Mouse (Mus musculus) liver, postnatal 0 days (tissue): ENCODE data around the gene Herc4. TPM values are rescaled to one million over a fixed set of nuclear protein-coding genes. Genes with fewer than 3 reads are reported as not detected.

Source experiments
- ATAC-seq: fragments of 200-750 bp; cut with Nextera tagmentation; 2 replicates; pipeline ENCODE4 v1.8.0; 2017; ENCODE audit warnings: mild to moderate bottlenecking, moderate library complexity
- DNase-seq: peaks from one replicate; pipeline ENCODE4 v3.0.0-alpha.2; 2016
- H3K27ac ChIP-seq: fragments of 300-500 bp; sonication (generic); 2 replicates; pipeline ENCODE4 v1.5.1; 2014; ENCODE audit warnings: antibody characterized with exemption, moderate library complexity, mild to moderate bottlenecking, low read depth
- H3K27me3 ChIP-seq: fragments of 300-500 bp; sonication (generic); 2 replicates; pipeline ENCODE4 v1.6.1; 2014; ENCODE audit warnings: low read length, control low read depth, mixed read lengths; ENCODE audit not compliant: insufficient read depth
- H3K36me3 ChIP-seq: fragments of 300-500 bp; sonication (generic); replicated peaks from 2 replicates; pipeline ENCODE4 v1.6.1; 2014; ENCODE audit warnings: mild to moderate bottlenecking, control low read depth, low read length, moderate library complexity, mixed read lengths; ENCODE audit not compliant: insufficient read depth
- H3K4me1 ChIP-seq: fragments of 300-500 bp; sonication (generic); 2 replicates; pipeline ENCODE4 v1.6.1; 2014; ENCODE audit warnings: antibody characterized with exemption, mild to moderate bottlenecking, control low read depth; ENCODE audit not compliant: insufficient read depth
- H3K4me2 ChIP-seq: fragments of 300-500 bp; sonication (generic); 2 replicates; pipeline ENCODE4 v1.6.1; 2014; ENCODE audit warnings: low read depth, mild to moderate bottlenecking, low read length, moderate library complexity, mixed read lengths
- H3K4me3 ChIP-seq: fragments of 300-500 bp; sonication (generic); 2 replicates; pipeline ENCODE4 v1.5.1; 2014; ENCODE audit warnings: low read depth, low read length
- H3K9ac ChIP-seq: fragments of 300-500 bp; sonication (generic); replicated peaks from 2 replicates; pipeline ENCODE4 v1.6.1; 2014; ENCODE audit warnings: mild to moderate bottlenecking, moderate library complexity
- H3K9me3 ChIP-seq: fragments of 300-500 bp; sonication (generic); 2 replicates; pipeline ENCODE4 v1.6.1; 2016; ENCODE audit warnings: mild to moderate bottlenecking, control low read depth, low read length, mixed read lengths
- CTCF ChIP-seq: sonication (generic); IDR thresholded peaks from 2 replicates; pipeline ENCODE4 v1.5.1; 2016; ENCODE audit warnings: antibody characterized with exemption, low read depth
- EP300 ChIP-seq: IDR thresholded peaks from 2 replicates; pipeline ENCODE4 v1.6.1; 2016; ENCODE audit warnings: antibody characterized with exemption, low read depth, mild to moderate bottlenecking
- WGBS: fragments of 180-500 bp; shearing (Covaris S2); extraction: QIAGEN DNeasy Blood & Tissue Kit; methylation state at CpG from one replicate; pipeline ENCODE4 v1.1.7; 2014; ENCODE audit not compliant: insufficient replicate concordance; 5-methylcytosine and 5-hydroxymethylcytosine counted together
- polyA plus RNA-seq: library from polyadenylated mRNA; unstranded; fragments of >200 nt; fragmentation: Nextera tagmentation; extraction: Ambion mirVana; gene quantifications from 2 replicates; pipeline ENCODE4 v1.2.1, GENCODE M21; 2015

Herc4 gene
- polyA plus RNA-seq, 1 experiment from 2014 or later = 22.9 TPM

- 71% methylated on average over 12 of the region's 12 CpGs for WGBS
- no peak overlapping the region for H3K4me3 ChIP-seq
- H3K4me2 ChIP-seq = no peak overlapping the region
- DNase-seq (no peak), ATAC-seq (no peak)
- no peaks in the 10 kb centered on the region for H3K4me1 ChIP-seq
- H3K27ac ChIP-seq = no peak overlapping the region
- H3K36me3 ChIP-seq = no peaks in the 10 kb centered on the region
- H3K27me3 ChIP-seq = no peaks in the 10 kb centered on the region
- H3K9me3 ChIP-seq = no peaks in the 10 kb centered on the region
- H3K9ac ChIP-seq = no peak overlapping the region
- TF ChIP-seq EP300 (no peak), CTCF (no peak)
These were observed 19.3 kb upstream of the Herc4 start for GRCm38 (mm10) chr10:63224341-63224740.

GRCm38 (mm10) chr10:63230266-63230665, 13.3 kb upstream of the Herc4 start:
- Histone ChIP-seq H3K4me2 (no peak overlapping the region), H3K4me3 (no peak overlapping the region), H3K9ac (no peak overlapping the region), H3K9me3 (no peaks in the 10 kb centered on the region; the same call in 1 of the 2 replicates), H3K36me3 (no peaks in the 10 kb centered on the region), H3K4me1 (no peaks in the 10 kb centered on the region), H3K27me3 (no peaks in the 10 kb centered on the region), H3K27ac (no peak overlapping the region)
- no peak for DNase-seq
- TF ChIP-seq EP300 = no peak
- TF ChIP-seq CTCF = no peak
- WGBS = 77% methylated on average over 7 of the region's 7 CpGs
- no peak for ATAC-seq

GRCm38 (mm10) chr10:63230854-63231253, 12.8 kb upstream of the Herc4 start:
- DNase-seq (no peak), ATAC-seq (no peak)
- Histone ChIP-seq H3K4me3 (no peak overlapping the region), H3K27me3 (no peaks in the 10 kb centered on the region), H3K4me2 (no peak overlapping the region), H3K4me1 (no peaks in the 10 kb centered on the region), H3K36me3 (no peaks in the 10 kb centered on the region), H3K9ac (no peak overlapping the region), H3K27ac (no peak overlapping the region), H3K9me3 (no peaks in the 10 kb centered on the region; the same call in 1 of the 2 replicates)
- 44% methylated on average over 4 of the region's 5 CpGs for WGBS
- TF ChIP-seq EP300 (no peak), CTCF (no peak)

- DNase-seq (no peak), ATAC-seq (no peak)
- Histone ChIP-seq H3K4me2 (no peak overlapping the region), H3K9ac (no peak overlapping the region), H3K9me3 (no peaks in the 10 kb centered on the region; the same call in 1 of the 2 replicates), H3K36me3 (no peaks in the 10 kb centered on the region), H3K27me3 (no peaks in the 10 kb centered on the region), H3K27ac (no peak overlapping the region), H3K4me1 (no peaks in the 10 kb centered on the region), H3K4me3 (no peak overlapping the region)
- WGBS = 41% methylated on average over 5 of the region's 5 CpGs
- TF ChIP-seq EP300 = no peak
- TF ChIP-seq CTCF = no peak
These were observed 12.0 kb upstream of the Herc4 start for GRCm38 (mm10) chr10:63231630-63232029.

- H3K27me3 ChIP-seq = no peaks in the 10 kb centered on the region
- 77% methylated on average over 5 of the region's 5 CpGs for WGBS
- H3K4me1 ChIP-seq = no peaks in the 10 kb centered on the region
- ATAC-seq (no peak), DNase-seq (no peak)
- H3K27ac ChIP-seq = no peak overlapping the region
- no peaks in the 10 kb centered on the region for H3K36me3 ChIP-seq
- no peaks in the 10 kb centered on the region; the same call in 1 of the 2 replicates for H3K9me3 ChIP-seq
- TF ChIP-seq CTCF = no peak
- no peak for TF ChIP-seq EP300
- no peak overlapping the region for H3K4me3 ChIP-seq
- no peak overlapping the region for H3K9ac ChIP-seq
- H3K4me2 ChIP-seq = no peak overlapping the region
These were observed 9.5 kb upstream of the Herc4 start for GRCm38 (mm10) chr10:63234133-63234532.

GRCm38 (mm10) chr10:63235889-63236288, 7.7 kb upstream of the Herc4 start:
- Histone ChIP-seq H3K9me3 (no peaks in the 10 kb centered on the region; the same call in 1 of the 2 replicates), H3K9ac (no peak overlapping the region), H3K27me3 (no peaks in the 10 kb centered on the region), H3K4me3 (no peak overlapping the region), H3K4me2 (no peak overlapping the region), H3K4me1 (no peaks in the 10 kb centered on the region), H3K27ac (no peak overlapping the region), H3K36me3 (no peaks in the 10 kb centered on the region)
- WGBS = 73% methylated on average over 8 of the region's 8 CpGs
- no peak for TF ChIP-seq EP300
- TF ChIP-seq CTCF = no peak
- ATAC-seq = no peak
- no peak for DNase-seq

- no peaks in the 10 kb centered on the region for H3K27me3 ChIP-seq
- WGBS = 87% methylated on average over 6 of the region's 6 CpGs
- H3K4me3 ChIP-seq = no peak overlapping the region
- no peaks in the 10 kb centered on the region for H3K36me3 ChIP-seq
- DNase-seq (no peak), ATAC-seq (no peak)
- H3K9ac ChIP-seq = no peak overlapping the region
- TF ChIP-seq CTCF = no peak
- TF ChIP-seq EP300 = no peak
- H3K9me3 ChIP-seq = no peaks in the 10 kb centered on the region; the same call in 1 of the 2 replicates
- no peaks in the 10 kb centered on the region for H3K4me1 ChIP-seq
- no peak overlapping the region for H3K4me2 ChIP-seq
- no peak overlapping the region for H3K27ac ChIP-seq
These were observed 6.9 kb upstream of the Herc4 start for GRCm38 (mm10) chr10:63236663-63237062.
